Mouse (Mus musculus): ENCODE results near the gene Myog. TPM values are rescaled to one million over a fixed set of nuclear protein-coding genes. Genes with fewer than 3 reads are reported as not detected.
"Not testable (repeated sequence)": the region's sequence is repeated elsewhere in the genome, so short reads cannot be mapped to it uniquely, and the experiment has no call there.

Gene Myog
- polyA plus RNA-seq (2014; fragmentation: Nextera tagmentation; extraction: Ambion mirVana) = not detected in 2 replicates

GRCm38 (mm10) chr1:134289598-134290099 lies at the start of gene Myog:
Gene Myog (plus strand): TSS chr1:134289989.
- H3K4me1 ChIP-seq (ENCODE audit: control insufficient read depth, insufficient read depth, low read length) = no peaks in the 10 kb centered on the region
- H3K9ac ChIP-seq (ENCODE audit: low read length) = no peak within 1 kb of the TSS
- ATAC-seq (ENCODE audit: low FRiP score) (no peak), DNase-seq (ENCODE audit: low spot score, missing footprints) (no peak)
- WGBS = 63% methylated on average over 11 of the region's 11 CpGs
- H3K36me3 ChIP-seq (ENCODE audit: control insufficient read depth, insufficient read depth, low read length) = no peaks in the 10 kb centered on the region
- H3K4me3 ChIP-seq (ENCODE audit: low read depth, low read length) = no peak within 1 kb of the TSS
- H3K4me2 ChIP-seq = no peak within 1 kb of the TSS
- H3K27me3 ChIP-seq (ENCODE audit: control insufficient read depth, insufficient read depth, low read length) = no peaks in the 10 kb centered on the region; the same call in 1 of the 2 replicates
- H3K27ac ChIP-seq (ENCODE audit: low read depth, low read length) = no peak within 1 kb of the TSS
- H3K9me3 ChIP-seq (ENCODE audit: control insufficient read depth, low read length) = no peaks in the 10 kb centered on the region

GRCm38 (mm10) chr1:134240701-134241100 lies 49.1 kb upstream of the Myog start:
- Histone ChIP-seq H3K9me3 (ENCODE audit: control insufficient read depth, low read length) (no peaks in the 10 kb centered on the region), H3K9ac (ENCODE audit: low read length) (no peak overlapping the region), H3K4me3 (ENCODE audit: low read depth, low read length) (no peak overlapping the region), H3K36me3 (ENCODE audit: control insufficient read depth, insufficient read depth, low read length) (no peaks in the 10 kb centered on the region), H3K27me3 (ENCODE audit: control insufficient read depth, insufficient read depth, low read length) (peaks cover 7% of the 10 kb centered on the region), H3K27ac (ENCODE audit: low read depth, low read length) (no peak overlapping the region), H3K4me2 (no peak overlapping the region), H3K4me1 (ENCODE audit: control insufficient read depth, insufficient read depth, low read length) (no peaks in the 10 kb centered on the region)
- 90% methylated on average over 9 of the region's 9 CpGs for WGBS
- DNase-seq (ENCODE audit: low spot score, missing footprints) (no peak), ATAC-seq (ENCODE audit: low FRiP score) (no peak)

- Histone ChIP-seq H3K9me3 (ENCODE audit: control insufficient read depth, low read length) (no peaks in the 10 kb centered on the region), H3K27me3 (ENCODE audit: control insufficient read depth, insufficient read depth, low read length) (peaks cover under 1% of the 10 kb centered on the region; the same call in 1 of the 2 replicates), H3K36me3 (ENCODE audit: control insufficient read depth, insufficient read depth, low read length) (no peaks in the 10 kb centered on the region), H3K4me1 (ENCODE audit: control insufficient read depth, insufficient read depth, low read length) (no peaks in the 10 kb centered on the region), H3K4me2 (no peak overlapping the region), H3K4me3 (ENCODE audit: low read depth, low read length) (no peak overlapping the region), H3K9ac (ENCODE audit: low read length) (no peak overlapping the region), H3K27ac (ENCODE audit: low read depth, low read length) (no peak overlapping the region)
- WGBS = 79% methylated on average over 8 of the region's 8 CpGs
- no peak for DNase-seq (ENCODE audit: low spot score, missing footprints)
- no peak for ATAC-seq (ENCODE audit: low FRiP score)
These were observed 48.5 kb upstream of the Myog start for GRCm38 (mm10) chr1:134241298-134241697.

GRCm38 (mm10) chr1:134242286-134242685 lies 47.5 kb upstream of the Myog start:
- Histone ChIP-seq H3K27me3 (ENCODE audit: control insufficient read depth, insufficient read depth, low read length) (no peaks in the 10 kb centered on the region), H3K4me2 (no peak overlapping the region), H3K9ac (ENCODE audit: low read length) (no peak overlapping the region), H3K4me1 (ENCODE audit: control insufficient read depth, insufficient read depth, low read length) (no peaks in the 10 kb centered on the region), H3K36me3 (ENCODE audit: control insufficient read depth, insufficient read depth, low read length) (no peaks in the 10 kb centered on the region), H3K9me3 (ENCODE audit: control insufficient read depth, low read length) (no peaks in the 10 kb centered on the region), H3K27ac (ENCODE audit: low read depth, low read length) (no peak overlapping the region), H3K4me3 (ENCODE audit: low read depth, low read length) (no peak overlapping the region)
- DNase-seq (ENCODE audit: low spot score, missing footprints) (peak; percentile 65), ATAC-seq (ENCODE audit: low FRiP score) (no peak)
- 80% methylated on average over 2 of the region's 2 CpGs for WGBS

GRCm38 (mm10) chr1:134243505-134243904 lies 46.3 kb upstream of the Myog start:
- DNase-seq (ENCODE audit: low spot score, missing footprints) = peak; percentile 73
- no peak overlapping the region for H3K4me2 ChIP-seq
- H3K9ac ChIP-seq (ENCODE audit: low read length) = no peak overlapping the region
- WGBS = 79% methylated on average over 6 of the region's 6 CpGs
- no peaks in the 10 kb centered on the region for H3K36me3 ChIP-seq (ENCODE audit: control insufficient read depth, insufficient read depth, low read length)
- H3K27ac ChIP-seq (ENCODE audit: low read depth, low read length) = no peak overlapping the region
- H3K4me1 ChIP-seq (ENCODE audit: control insufficient read depth, insufficient read depth, low read length) = no peaks in the 10 kb centered on the region
- no peak for ATAC-seq (ENCODE audit: low FRiP score)
- H3K27me3 ChIP-seq (ENCODE audit: control insufficient read depth, insufficient read depth, low read length) = no peaks in the 10 kb centered on the region
- no peaks in the 10 kb centered on the region for H3K9me3 ChIP-seq (ENCODE audit: control insufficient read depth, low read length)
- H3K4me3 ChIP-seq (ENCODE audit: low read depth, low read length) = no peak overlapping the region

- no peaks in the 10 kb centered on the region for H3K36me3 ChIP-seq (ENCODE audit: control insufficient read depth, insufficient read depth, low read length)
- peak; percentile 98 for DNase-seq (ENCODE audit: low spot score, missing footprints)
- peak overlapping the region; percentile 20 for H3K4me2 ChIP-seq
- H3K27ac ChIP-seq (ENCODE audit: low read depth, low read length) = no peak overlapping the region
- H3K4me1 ChIP-seq (ENCODE audit: control insufficient read depth, insufficient read depth, low read length) = no peaks in the 10 kb centered on the region
- WGBS = 23% methylated on average over 35 of the region's 35 CpGs
- no peak overlapping the region for H3K9ac ChIP-seq (ENCODE audit: low read length)
- no peaks in the 10 kb centered on the region for H3K9me3 ChIP-seq (ENCODE audit: control insufficient read depth, low read length)
- no peaks in the 10 kb centered on the region for H3K27me3 ChIP-seq (ENCODE audit: control insufficient read depth, insufficient read depth, low read length)
- no peak overlapping the region for H3K4me3 ChIP-seq (ENCODE audit: low read depth, low read length)
- peak; percentile 77 for ATAC-seq (ENCODE audit: low FRiP score)
These were observed 45.6 kb upstream of the Myog start for GRCm38 (mm10) chr1:134243948-134244914.

GRCm38 (mm10) chr1:134245004-134245717 lies 44.6 kb upstream of the Myog start:
- Histone ChIP-seq H3K27ac (ENCODE audit: low read depth, low read length) (no peak overlapping the region), H3K36me3 (ENCODE audit: control insufficient read depth, insufficient read depth, low read length) (no peaks in the 10 kb centered on the region), H3K4me3 (ENCODE audit: low read depth, low read length) (no peak overlapping the region), H3K4me1 (ENCODE audit: control insufficient read depth, insufficient read depth, low read length) (no peaks in the 10 kb centered on the region), H3K9me3 (ENCODE audit: control insufficient read depth, low read length) (no peaks in the 10 kb centered on the region), H3K9ac (ENCODE audit: low read length) (no peak overlapping the region), H3K27me3 (ENCODE audit: control insufficient read depth, insufficient read depth, low read length) (no peaks in the 10 kb centered on the region), H3K4me2 (no peak overlapping the region)
- no peak for ATAC-seq (ENCODE audit: low FRiP score)
- WGBS = 83% methylated on average over 14 of the region's 14 CpGs
- no peak for DNase-seq (ENCODE audit: low spot score, missing footprints)

- H3K4me1 ChIP-seq (ENCODE audit: control insufficient read depth, insufficient read depth, low read length) = no peaks in the 10 kb centered on the region
- DNase-seq (ENCODE audit: low spot score, missing footprints) (peak; percentile 65), ATAC-seq (ENCODE audit: low FRiP score) (no peak)
- H3K4me3 ChIP-seq (ENCODE audit: low read depth, low read length) = no peak overlapping the region
- H3K9me3 ChIP-seq (ENCODE audit: control insufficient read depth, low read length) = no peaks in the 10 kb centered on the region
- no peaks in the 10 kb centered on the region for H3K36me3 ChIP-seq (ENCODE audit: control insufficient read depth, insufficient read depth, low read length)
- H3K9ac ChIP-seq (ENCODE audit: low read length) = no peak overlapping the region
- no peak overlapping the region for H3K27ac ChIP-seq (ENCODE audit: low read depth, low read length)
- H3K4me2 ChIP-seq = no peak overlapping the region
- H3K27me3 ChIP-seq (ENCODE audit: control insufficient read depth, insufficient read depth, low read length) = no peaks in the 10 kb centered on the region
- WGBS = 59% methylated on average over 4 of the region's 4 CpGs
These were observed 43.2 kb upstream of the Myog start for GRCm38 (mm10) chr1:134246590-134246989.

GRCm38 (mm10) chr1:134249681-134250080 lies 40.1 kb upstream of the Myog start:
- not testable (repeated sequence) for H3K27me3 ChIP-seq (ENCODE audit: control insufficient read depth, insufficient read depth, low read length); H3K9ac ChIP-seq (ENCODE audit: low read length); H3K36me3 ChIP-seq (ENCODE audit: control insufficient read depth, insufficient read depth, low read length); H3K9me3 ChIP-seq (ENCODE audit: control insufficient read depth, low read length); DNase-seq (ENCODE audit: low spot score, missing footprints); H3K4me1 ChIP-seq (ENCODE audit: control insufficient read depth, insufficient read depth, low read length); H3K4me2 ChIP-seq; H3K4me3 ChIP-seq (ENCODE audit: low read depth, low read length); ATAC-seq (ENCODE audit: low FRiP score); H3K27ac ChIP-seq (ENCODE audit: low read depth, low read length)
- 76% methylated on average over 1 of the region's 1 CpGs for WGBS
